Mouse (Mus musculus): ENCODE results near the gene Gpx4. TPM values are rescaled to one million over a fixed set of nuclear protein-coding genes. Genes with fewer than 3 reads are reported as not detected.

Gene Gpx4
- polyA plus RNA-seq, 1 experiment: 1,278 TPM

DNA sequence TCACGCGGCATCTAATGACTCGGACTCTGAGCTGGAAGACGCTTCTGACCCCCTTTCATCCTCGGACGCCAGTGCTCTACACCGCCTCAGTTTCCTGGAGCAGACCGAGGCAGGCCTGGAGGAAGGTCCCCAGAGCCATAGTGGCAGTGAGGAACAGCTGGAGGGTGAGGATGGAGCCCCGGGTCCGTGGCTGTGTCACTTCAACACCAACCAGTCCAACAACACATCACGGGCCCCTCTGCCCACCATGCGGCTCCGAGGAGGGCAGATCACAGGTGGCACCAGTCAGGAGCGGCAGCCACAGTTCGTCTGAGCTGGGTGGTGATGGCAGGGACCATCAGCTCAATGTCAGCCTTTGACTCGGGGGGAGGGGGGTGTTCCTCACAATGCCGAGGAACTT is 16.2 kb upstream of the Gpx4 start:
- H3K4me2 ChIP-seq (ENCODE audit: low read depth): no peak overlapping the region
- H3ac ChIP-seq (ENCODE audit: control insufficient read depth, insufficient read length): no peak overlapping the region
- H3K27me3 ChIP-seq (ENCODE audit: control insufficient read depth, insufficient read depth, insufficient read length): no peaks in the 10 kb centered on the region
- H3K4me3 ChIP-seq: no peak overlapping the region
- TF ChIP-seq MYOG (IDR thresholded peaks at IDR 0.05; ENCODE audit: control insufficient read depth in 1 of 3, insufficient read depth in 1 of 3, insufficient read length in 2 of 3, low read depth in 2 of 3) (no peak), E2F4 (IDR thresholded peaks at IDR 0.05; ENCODE audit: insufficient read depth) (no peak), POLR2AphosphoS2 (IDR thresholded peaks at IDR 0.05; ENCODE audit: insufficient read length, low read depth) (no peak), SRF (IDR thresholded peaks at IDR 0.05; ENCODE audit: control insufficient read depth, insufficient read length, low read depth) (no peak), MAX (IDR thresholded peaks at IDR 0.05; ENCODE audit: low read depth) (no peak), POLR2A (IDR thresholded peaks at IDR 0.05; ENCODE audit: insufficient read length, low read depth) (no peak), REST (IDR thresholded peaks at IDR 0.05; ENCODE audit: insufficient read depth, insufficient read length) (no peak), TCF12 (IDR thresholded peaks at IDR 0.05; ENCODE audit: insufficient read depth, poor library complexity, severe bottlenecking) (no peak)
- no peaks in the 10 kb centered on the region for H3K36me3 ChIP-seq (ENCODE audit: control insufficient read depth, insufficient read depth)
- no peaks in the 10 kb centered on the region for H3K79me2 ChIP-seq (ENCODE audit: control insufficient read depth, insufficient read depth)

GRCm38 (mm10) chr10:80032799-80033480 is 14.0 kb upstream of the Gpx4 start:
- H3ac ChIP-seq (ENCODE audit: control insufficient read depth, insufficient read length): no peak overlapping the region
- H3K4me3 ChIP-seq: no peak overlapping the region
- peaks cover 4% of the 10 kb centered on the region for H3K79me2 ChIP-seq (ENCODE audit: control insufficient read depth, insufficient read depth)
- H3K4me2 ChIP-seq (ENCODE audit: low read depth): peak overlapping the region; percentile 75
- no peaks in the 10 kb centered on the region for H3K27me3 ChIP-seq (ENCODE audit: control insufficient read depth, insufficient read depth, insufficient read length)
- H3K36me3 ChIP-seq (ENCODE audit: control insufficient read depth, insufficient read depth): no peaks in the 10 kb centered on the region
- TF ChIP-seq POLR2AphosphoS2 (IDR thresholded peaks at IDR 0.05; ENCODE audit: insufficient read length, low read depth): peak; percentile 46
- TF ChIP-seq USF1 (IDR thresholded peaks at IDR 0.05; ENCODE audit: low read depth): no peak
- no peak for TF ChIP-seq E2F4 (IDR thresholded peaks at IDR 0.05; ENCODE audit: insufficient read depth)
- TF ChIP-seq MYOD1 (IDR thresholded peaks at IDR 0.05; ENCODE audit: control insufficient read depth in 1 of 3, insufficient read length in 2 of 3, low read depth in 2 of 3): no peak
- no peak for TF ChIP-seq TCF3 (IDR thresholded peaks at IDR 0.05; ENCODE audit: insufficient read length, low read depth)

- peaks cover 11% of the 10 kb centered on the region for H3K79me2 ChIP-seq (ENCODE audit: control insufficient read depth, insufficient read depth)
- no peak overlapping the region for H3K4me3 ChIP-seq
- H3K4me2 ChIP-seq (ENCODE audit: low read depth): peak overlapping the region; percentile 75
- no peak overlapping the region for H3ac ChIP-seq (ENCODE audit: control insufficient read depth, insufficient read length)
- H3K27me3 ChIP-seq (ENCODE audit: control insufficient read depth, insufficient read depth, insufficient read length): no peaks in the 10 kb centered on the region
- no peak for TF ChIP-seq MYOD1 (IDR thresholded peaks at IDR 0.05; ENCODE audit: control insufficient read depth in 1 of 3, insufficient read length in 2 of 3, low read depth in 2 of 3)
- peak; percentile 67 for TF ChIP-seq POLR2AphosphoS2 (IDR thresholded peaks at IDR 0.05; ENCODE audit: insufficient read length, low read depth)
- no peaks in the 10 kb centered on the region for H3K36me3 ChIP-seq (ENCODE audit: control insufficient read depth, insufficient read depth)
Observed at GRCm38 (mm10) chr10:80033511-80034391, 13.2 kb upstream of the Gpx4 start.

DNA sequence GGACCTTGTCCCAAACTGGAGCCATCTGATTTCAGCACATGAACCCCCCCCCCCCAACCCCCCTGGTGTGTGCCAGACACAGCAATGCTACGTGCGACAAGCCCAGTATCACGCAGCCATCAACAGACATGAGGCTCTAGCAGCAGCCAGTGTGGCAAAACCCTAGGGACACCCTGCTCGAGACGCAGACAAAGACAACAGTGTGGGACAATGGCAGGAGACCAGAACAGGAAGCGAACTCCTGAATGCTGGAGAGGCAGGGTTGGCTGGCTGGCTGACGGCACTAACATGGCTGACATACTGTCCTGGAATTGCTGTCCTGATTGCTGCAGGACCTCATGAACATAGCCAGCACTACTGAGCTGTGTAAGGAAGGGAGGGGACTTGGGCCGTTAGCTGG is 11.8 kb upstream of the Gpx4 start:
- Histone ChIP-seq H3K4me2 (ENCODE audit: low read depth) (no peak overlapping the region), H3K36me3 (ENCODE audit: control insufficient read depth, insufficient read depth) (no peaks in the 10 kb centered on the region), H3K4me3 (no peak overlapping the region), H3K27me3 (ENCODE audit: control insufficient read depth, insufficient read depth, insufficient read length) (no peaks in the 10 kb centered on the region), H3ac (ENCODE audit: control insufficient read depth, insufficient read length) (no peak overlapping the region), H3K79me2 (ENCODE audit: control insufficient read depth, insufficient read depth) (peaks cover 18% of the 10 kb centered on the region)
- TF ChIP-seq MYOG (IDR thresholded peaks at IDR 0.05; ENCODE audit: control insufficient read depth in 1 of 3, insufficient read depth in 1 of 3, insufficient read length in 2 of 3, low read depth in 2 of 3): no peak
- TF ChIP-seq POLR2A (IDR thresholded peaks at IDR 0.05; ENCODE audit: insufficient read length, low read depth): peak; percentile 27
- no peak for TF ChIP-seq MAX (IDR thresholded peaks at IDR 0.05; ENCODE audit: low read depth)

DNA sequence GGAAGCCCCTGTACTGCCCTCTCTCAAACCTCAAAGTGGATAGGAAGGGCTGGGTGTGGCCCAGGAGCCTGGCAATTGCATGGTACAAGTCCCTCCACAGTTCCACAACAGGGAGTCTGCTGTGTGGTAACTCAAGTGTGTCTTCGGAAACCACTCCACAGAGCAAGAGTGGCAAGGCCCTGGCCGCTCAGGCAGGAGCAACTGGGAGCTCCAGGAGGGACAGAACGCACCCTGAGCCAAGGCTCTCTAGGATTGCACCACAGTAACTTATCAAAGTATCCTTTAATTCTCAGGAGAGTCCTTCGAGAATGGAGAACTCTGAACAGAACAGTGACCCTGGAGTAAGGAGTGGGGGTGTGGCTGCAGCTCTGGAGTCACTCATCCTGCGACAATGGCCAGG is 11.3 kb upstream of the Gpx4 start:
- peaks cover 18% of the 10 kb centered on the region for H3K79me2 ChIP-seq (ENCODE audit: control insufficient read depth, insufficient read depth)
- no peak overlapping the region for H3K4me3 ChIP-seq
- H3K36me3 ChIP-seq (ENCODE audit: control insufficient read depth, insufficient read depth): no peaks in the 10 kb centered on the region
- no peaks in the 10 kb centered on the region for H3K27me3 ChIP-seq (ENCODE audit: control insufficient read depth, insufficient read depth, insufficient read length)
- TF ChIP-seq POLR2AphosphoS2 (IDR thresholded peaks at IDR 0.05; ENCODE audit: insufficient read length, low read depth) (no peak), USF1 (IDR thresholded peaks at IDR 0.05; ENCODE audit: low read depth) (no peak), REST (IDR thresholded peaks at IDR 0.05; ENCODE audit: insufficient read depth, insufficient read length) (no peak), MYOG (IDR thresholded peaks at IDR 0.05; ENCODE audit: control insufficient read depth in 1 of 3, insufficient read depth in 1 of 3, insufficient read length in 2 of 3, low read depth in 2 of 3) (no peak), SRF (IDR thresholded peaks at IDR 0.05; ENCODE audit: control insufficient read depth, insufficient read length, low read depth) (no peak), POLR2A (IDR thresholded peaks at IDR 0.05; ENCODE audit: insufficient read length, low read depth) (no peak), E2F4 (IDR thresholded peaks at IDR 0.05; ENCODE audit: insufficient read depth) (no peak), TCF12 (IDR thresholded peaks at IDR 0.05; ENCODE audit: insufficient read depth, poor library complexity, severe bottlenecking) (no peak), MAX (IDR thresholded peaks at IDR 0.05; ENCODE audit: low read depth) (no peak), MYOD1 (IDR thresholded peaks at IDR 0.05; ENCODE audit: control insufficient read depth in 1 of 3, insufficient read length in 2 of 3, low read depth in 2 of 3) (no peak), CEBPB (IDR thresholded peaks at IDR 0.05; ENCODE audit: insufficient read depth, poor library complexity, severe bottlenecking) (no peak), TCF3 (IDR thresholded peaks at IDR 0.05; ENCODE audit: insufficient read length, low read depth) (no peak)
- no peak overlapping the region for H3K4me2 ChIP-seq (ENCODE audit: low read depth)
- H3ac ChIP-seq (ENCODE audit: control insufficient read depth, insufficient read length): no peak overlapping the region
